Mouse (Mus musculus): ENCODE measurements around the gene Dazap2.
"Not testable (repeated sequence)": the region's sequence is repeated elsewhere in the genome, so short reads cannot be mapped to it uniquely, and the experiment has no call there.

The Dazap2 gene

DNA sequence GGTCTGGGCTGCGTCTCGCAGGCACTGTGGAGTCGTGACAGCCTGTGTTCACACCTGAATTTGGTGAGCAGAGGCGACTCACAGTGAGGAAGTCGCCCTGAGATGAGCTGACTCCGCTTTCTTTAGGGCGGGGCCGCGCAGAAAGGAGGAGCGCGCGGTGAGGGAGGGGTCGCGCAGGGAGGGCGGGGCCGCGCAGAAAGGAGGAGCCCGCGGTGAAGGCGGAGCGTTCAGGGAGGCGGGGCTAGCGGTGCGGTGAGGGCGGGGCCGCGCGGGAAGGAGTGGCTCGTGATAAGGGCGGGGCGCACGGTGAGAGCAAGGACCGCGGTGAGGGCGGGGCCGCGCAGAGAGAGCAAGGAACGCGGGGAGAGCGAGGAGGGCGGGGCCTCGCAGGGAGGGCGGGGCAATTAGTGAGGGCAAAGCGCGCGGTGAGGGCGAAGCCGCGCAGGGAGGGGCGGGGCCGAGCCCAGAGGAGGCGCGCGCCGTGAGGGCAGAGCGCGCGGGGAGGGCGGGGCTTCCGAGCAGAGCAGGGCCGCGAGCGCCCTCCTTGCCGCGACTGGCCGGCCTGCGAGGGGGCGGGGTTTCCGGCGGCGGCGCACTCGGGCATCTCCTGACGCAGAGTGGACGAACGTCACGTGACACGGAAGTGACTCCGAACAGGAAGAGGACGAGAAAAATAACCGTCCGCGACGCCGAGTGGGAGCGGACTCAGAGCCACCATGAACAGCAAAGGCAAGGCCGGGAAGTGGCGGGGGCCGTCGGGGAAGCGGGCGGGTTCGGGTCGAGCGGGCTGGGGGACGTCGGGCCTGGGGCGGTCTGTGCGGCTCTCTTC, at the start of gene Dazap2:
TSS of gene Dazap2 (plus strand) at position 354 of the 829 bp plus-strand sequence.
- DNase-seq (ENCODE audit: low spot score), result peak; percentile 94

GRCm38 (mm10) chr15:100566531-100566930, 48.6 kb upstream of the Dazap2 start:
- no peak for DNase-seq (ENCODE audit: low spot score)

GRCm38 (mm10) chr15:100569239-100569638, 45.9 kb upstream of the Dazap2 start:
- DNase-seq (ENCODE audit: low spot score), result no peak

DNA sequence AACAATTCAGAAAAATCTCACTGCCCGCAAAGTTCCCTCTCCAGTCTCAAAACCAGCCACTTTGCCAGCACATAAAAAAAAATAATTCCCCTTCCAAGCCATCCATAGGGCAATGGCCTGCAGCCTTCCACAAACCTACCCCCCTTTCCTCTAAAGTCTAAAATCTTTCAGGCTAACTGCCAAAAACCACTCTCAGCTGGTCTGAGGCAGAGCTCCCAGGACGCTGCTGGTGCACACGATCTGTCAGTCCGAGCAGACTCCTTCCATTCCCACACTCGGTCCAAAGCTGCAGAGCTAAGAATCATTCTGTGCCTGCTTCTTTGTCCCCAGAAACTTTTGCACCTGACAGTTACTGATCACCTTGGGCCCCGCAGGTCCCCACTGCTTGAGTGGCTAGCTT, 41.2 kb upstream of the Dazap2 start:
- DNase-seq (ENCODE audit: low spot score), result no peak

GRCm38 (mm10) chr15:100574378-100574777, 40.8 kb upstream of the Dazap2 start:
- DNase-seq (ENCODE audit: low spot score), result no peak

DNA sequence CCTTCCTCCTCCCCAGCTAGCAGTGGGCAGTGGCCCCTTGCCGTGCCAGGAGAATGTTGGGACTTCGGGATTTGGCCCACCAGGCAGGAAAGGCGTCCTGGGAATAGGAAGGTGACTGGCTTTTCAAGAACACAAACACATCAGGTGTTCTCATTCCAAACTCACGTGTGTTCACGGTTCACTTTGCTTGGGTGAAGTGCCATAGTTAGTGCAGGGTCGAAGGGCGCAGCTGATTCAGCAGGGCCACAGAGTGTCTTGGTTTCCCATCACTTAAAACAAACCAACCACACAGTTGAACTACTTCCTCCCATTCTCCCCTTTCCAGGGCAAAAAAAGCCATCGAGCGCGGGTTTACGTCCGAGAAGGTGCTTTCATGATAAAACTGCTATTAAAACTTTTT, 39.8 kb upstream of the Dazap2 start:
- no peak for DNase-seq (ENCODE audit: low spot score)

GRCm38 (mm10) chr15:100576392-100576791, 38.8 kb upstream of the Dazap2 start:
- no peak for DNase-seq (ENCODE audit: low spot score)

DNA sequence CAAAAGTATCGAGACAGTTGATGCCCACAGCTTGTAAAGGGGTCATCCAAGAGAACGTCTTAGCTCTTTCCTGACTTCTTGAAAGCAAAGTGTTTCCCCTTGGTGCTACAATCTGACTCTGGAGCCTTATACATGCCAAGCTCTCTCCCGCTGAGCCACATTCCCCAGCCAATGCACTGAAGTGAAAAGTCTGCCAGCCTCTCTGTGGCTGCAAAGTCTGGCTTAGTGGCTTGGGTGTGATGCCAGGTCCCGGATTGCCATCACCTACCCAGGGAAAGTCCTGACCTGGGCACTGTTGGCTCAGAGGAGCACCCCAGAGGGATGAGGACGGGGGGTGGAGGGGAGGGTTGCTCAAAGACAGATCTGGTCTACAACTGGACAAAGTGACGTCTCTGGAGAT, 38.3 kb upstream of the Dazap2 start:
- DNase-seq (ENCODE audit: low spot score), result no peak

DNA sequence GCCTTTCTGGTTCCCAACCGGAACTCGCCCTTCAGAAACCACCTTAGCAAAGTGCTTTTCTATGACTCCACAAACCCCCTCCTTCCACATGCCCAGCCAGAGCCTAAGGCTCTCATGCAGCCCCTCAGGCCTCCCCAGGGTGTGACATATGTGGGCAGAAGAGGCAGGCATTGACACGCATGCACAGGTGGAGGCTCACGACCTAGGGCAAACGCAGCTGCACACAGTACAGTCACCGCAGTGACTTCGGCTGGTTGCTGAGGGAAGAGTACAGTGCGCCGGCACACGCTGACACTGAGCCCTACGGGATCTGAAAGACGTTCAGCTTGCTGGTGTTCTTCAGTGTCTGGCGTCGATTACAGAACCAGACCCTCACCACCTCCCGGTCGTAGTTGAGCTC, 37.2 kb upstream of the Dazap2 start:
- DNase-seq (ENCODE audit: low spot score), result no peak

DNA sequence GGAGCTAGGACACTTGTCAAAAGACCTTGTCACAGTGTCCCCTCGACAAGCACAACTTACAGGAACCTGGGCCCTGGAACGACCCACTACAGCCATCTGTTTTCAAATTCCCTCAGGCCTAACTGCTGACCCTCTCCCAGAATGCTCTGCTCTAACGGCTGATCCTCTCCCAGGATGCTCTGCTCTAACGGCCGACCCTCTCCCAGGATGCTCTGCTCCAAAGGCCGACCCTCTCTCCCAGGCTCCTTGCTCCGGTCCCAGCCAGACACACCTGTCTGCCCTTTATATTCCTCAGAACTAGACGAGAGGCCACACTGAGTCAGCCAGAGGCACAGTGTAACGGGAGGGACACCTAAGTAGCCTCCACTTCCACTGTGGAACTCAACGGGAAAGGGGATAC, 35.0 kb upstream of the Dazap2 start:
- no peak for DNase-seq (ENCODE audit: low spot score)

DNA sequence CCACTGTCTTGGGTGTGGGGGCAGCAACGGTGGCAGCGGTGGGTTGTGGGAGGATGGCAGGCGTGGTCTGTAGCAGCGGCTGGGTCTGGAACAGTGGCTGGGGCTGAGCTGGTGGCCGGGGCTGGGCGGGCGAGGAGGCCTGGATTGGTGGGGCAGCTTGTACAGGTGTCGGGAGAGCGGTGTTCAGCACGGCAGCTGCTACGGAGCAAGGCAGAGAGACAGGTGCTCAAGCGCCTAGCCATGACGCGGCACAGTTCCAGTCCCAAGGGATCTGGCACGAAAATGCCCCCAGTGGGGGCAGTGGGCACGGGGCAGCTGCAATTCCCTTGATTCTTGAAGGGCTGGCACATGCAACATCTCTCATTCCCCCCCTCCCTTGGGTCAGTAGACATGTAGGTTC, 29.2 kb upstream of the Dazap2 start:
- DNase-seq (ENCODE audit: low spot score), result no peak

GRCm38 (mm10) chr15:100587166-100587565, 28.0 kb upstream of the Dazap2 start:
- DNase-seq (ENCODE audit: low spot score), result no peak

- DNase-seq (ENCODE audit: low spot score), result no peak
Observed at GRCm38 (mm10) chr15:100588297-100588696, 26.9 kb upstream of the Dazap2 start.

- DNase-seq (ENCODE audit: low spot score), result no peak
Observed at GRCm38 (mm10) chr15:100590436-100590835, 24.7 kb upstream of the Dazap2 start.

DNA sequence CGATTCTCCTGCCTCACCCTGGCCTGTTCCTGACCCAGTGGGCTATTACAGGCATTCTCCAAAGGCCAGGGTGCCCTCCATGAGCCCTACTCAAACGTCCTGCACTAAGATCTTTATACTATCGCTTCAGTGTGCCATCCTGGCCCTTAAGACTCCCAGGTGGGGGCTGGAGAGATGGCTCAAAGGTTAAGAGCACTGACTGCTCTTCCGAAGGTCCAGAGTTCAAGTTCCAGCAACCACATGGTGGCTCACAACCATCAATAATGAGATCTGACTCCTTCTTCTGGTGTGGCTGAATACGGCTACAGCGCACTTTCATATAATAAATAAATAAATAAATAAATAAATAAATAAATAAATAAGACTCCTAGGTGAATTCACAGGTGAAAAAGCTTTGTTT, 22.3 kb upstream of the Dazap2 start:
- no peak for DNase-seq (ENCODE audit: low spot score)

GRCm38 (mm10) chr15:100598287-100598882, 16.8 kb upstream of the Dazap2 start:
- DNase-seq (ENCODE audit: low spot score), result no peak

- no peak for DNase-seq (ENCODE audit: low spot score)
Observed at GRCm38 (mm10) chr15:100598883-100599275, 16.3 kb upstream of the Dazap2 start.

- peak; percentile 39 for DNase-seq (ENCODE audit: low spot score)
Observed at GRCm38 (mm10) chr15:100599276-100600046, 15.7 kb upstream of the Dazap2 start, which contains the start of gene Pou6f1. Gene Pou6f1 (minus strand): TSS chr15:100599984.

GRCm38 (mm10) chr15:100600047-100600695, 15.0 kb upstream of the Dazap2 start:
- peak; percentile 42 for DNase-seq (ENCODE audit: low spot score)

DNA sequence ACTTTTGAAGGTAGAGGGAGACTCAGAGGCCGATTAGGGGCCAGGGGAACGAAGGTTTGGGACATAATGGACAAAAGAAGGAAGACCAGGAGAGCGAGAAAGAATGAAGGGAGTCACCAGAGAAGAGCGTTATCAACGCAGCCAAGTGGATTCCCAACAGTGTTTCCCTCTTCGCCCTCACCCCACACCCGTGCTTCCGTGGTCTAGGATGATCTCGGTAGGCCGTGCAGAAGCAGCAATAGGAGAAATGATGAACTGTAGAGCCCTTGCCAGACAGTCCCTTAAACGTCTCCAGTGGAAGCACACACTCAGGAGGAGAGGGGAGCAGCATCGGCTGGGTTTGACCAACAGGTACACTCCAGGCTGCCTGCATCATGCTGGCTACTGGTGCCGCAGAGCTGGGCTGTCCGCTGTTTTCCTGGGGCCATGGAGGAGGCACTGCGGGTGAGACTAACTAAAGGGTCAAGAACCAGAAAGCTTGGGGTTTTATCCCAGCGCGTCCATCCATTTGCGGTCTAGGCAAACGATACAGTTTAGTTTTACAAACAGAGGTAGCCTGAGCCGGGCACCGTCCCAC, 14.4 kb upstream of the Dazap2 start:
- DNase-seq (ENCODE audit: low spot score), result no peak

DNA sequence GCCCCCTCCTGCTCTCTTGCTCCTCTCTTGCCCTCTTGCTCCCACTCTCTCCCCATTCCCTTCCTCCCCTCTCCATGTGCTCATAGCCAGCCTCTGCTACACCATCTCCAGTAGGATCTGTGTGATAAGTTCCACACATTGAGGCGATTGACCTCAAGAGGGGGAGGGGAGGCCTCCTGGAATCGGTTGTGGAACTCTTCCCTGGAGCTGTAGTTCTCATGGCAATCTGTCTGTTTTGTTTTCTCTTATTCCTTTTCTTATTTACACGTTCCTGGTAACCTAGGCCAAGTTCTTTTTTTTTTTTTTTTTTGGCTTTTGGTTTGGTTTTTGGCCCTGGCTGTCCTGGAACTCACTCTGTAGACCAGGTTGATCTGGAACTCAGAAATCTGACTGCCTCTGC, 13.5 kb upstream of the Dazap2 start:
- DNase-seq (ENCODE audit: low spot score), result no peak

DNA sequence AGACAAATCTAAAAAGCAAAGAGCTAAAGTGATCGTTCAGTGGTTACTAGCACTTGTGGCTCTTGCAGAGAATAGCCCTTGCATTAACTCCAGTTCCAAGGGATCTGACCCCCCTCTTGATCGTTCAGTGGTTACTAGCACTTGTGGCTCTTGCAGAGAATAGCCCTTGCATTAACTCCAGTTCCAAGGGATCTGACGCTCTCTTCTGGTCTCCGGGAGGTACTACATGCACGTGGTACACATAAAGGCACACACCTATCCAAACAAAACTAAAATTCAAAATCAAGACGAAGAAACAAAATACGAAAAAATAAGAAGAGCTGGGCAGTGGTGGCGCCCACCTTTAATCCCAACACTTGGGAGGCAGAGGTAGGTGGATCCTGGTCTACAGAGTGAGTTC, 8.5 kb upstream of the Dazap2 start:
- DNase-seq (ENCODE audit: low spot score), result not testable (repeated sequence)

All from ovary, postnatal 10 days (tissue).